Mouse (Mus musculus): ENCODE measurements at regions not wholly inside any gene's neighbourhood (a gene's known extent, or its start where the extent isn't known, plus 50 kb on each side); places are given as distances from the start of the nearest gene placed in this dataset.

GRCm38 (mm10) chr6:116896132-116896630, 179.5 kb upstream of the Tmem72 start:
- Histone ChIP-seq H3K9me3 (ENCODE audit: low read length) (no peaks in the 10 kb centered on the region), H3K4me1 (ENCODE audit: insufficient read depth, low read length) (no peaks in the 10 kb centered on the region; the same call in 1 of the 2 replicates), H3K9ac (replicated peaks; ENCODE audit: low read length) (no peak overlapping the region), H3K4me2 (replicated peaks; ENCODE audit: low read depth, low read length) (no peak overlapping the region), H3K36me3 (ENCODE audit: insufficient read depth, low read length) (no peaks in the 10 kb centered on the region), H3K27me3 (ENCODE audit: insufficient read depth, low read length) (no peaks in the 10 kb centered on the region), H3K27ac (ENCODE audit: low read length) (no peak overlapping the region), H3K4me3 (ENCODE audit: low read length) (no peak overlapping the region)
- 77% methylated on average over 4 of the region's 4 CpGs for WGBS
- ATAC-seq (ENCODE audit: low FRiP score, low TSS enrichment) = no peak

- no peaks in the 10 kb centered on the region for H3K36me3 ChIP-seq (ENCODE audit: insufficient read depth, low read length)
- no peaks in the 10 kb centered on the region for H3K4me1 ChIP-seq (ENCODE audit: insufficient read depth, low read length)
- no peak overlapping the region for H3K9ac ChIP-seq (replicated peaks; ENCODE audit: low read length)
- 40% methylated on average over 1 of the region's 1 CpGs for WGBS
- H3K9me3 ChIP-seq (ENCODE audit: low read length) = no peaks in the 10 kb centered on the region
- no peak for ATAC-seq (ENCODE audit: low FRiP score, low TSS enrichment)
- no peaks in the 10 kb centered on the region for H3K27me3 ChIP-seq (ENCODE audit: insufficient read depth, low read length)
- H3K4me3 ChIP-seq (ENCODE audit: low read length) = no peak overlapping the region
- H3K27ac ChIP-seq (ENCODE audit: low read length) = no peak overlapping the region
- no peak overlapping the region for H3K4me2 ChIP-seq (replicated peaks; ENCODE audit: low read depth, low read length)
These were observed 185.1 kb upstream of the Tmem72 start for GRCm38 (mm10) chr6:116901816-116902215.

DNA sequence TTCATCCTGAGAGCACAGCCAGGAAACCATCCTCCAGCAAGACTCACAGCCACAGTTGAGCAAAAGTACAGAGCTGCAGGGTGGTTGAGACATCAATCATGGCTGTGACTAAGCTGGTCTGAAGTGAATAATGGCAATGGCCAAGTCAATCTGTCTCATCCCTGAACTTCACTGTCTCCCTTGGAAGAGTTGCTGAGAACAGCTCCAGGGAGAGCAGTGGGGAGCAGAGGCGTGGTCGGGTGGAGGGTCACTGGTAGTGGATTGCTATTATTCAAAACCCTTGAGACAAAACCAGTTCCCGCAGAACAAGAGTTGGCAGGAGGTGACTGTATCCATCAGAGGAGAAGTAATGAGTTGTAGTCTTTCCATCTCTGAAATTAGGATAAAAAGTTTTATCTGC, 185.7 kb upstream of the Tmem72 start:
- Histone ChIP-seq H3K27me3 (ENCODE audit: insufficient read depth, low read length) (no peaks in the 10 kb centered on the region), H3K4me3 (ENCODE audit: low read length) (no peak overlapping the region), H3K36me3 (ENCODE audit: insufficient read depth, low read length) (no peaks in the 10 kb centered on the region), H3K27ac (ENCODE audit: low read length) (no peak overlapping the region), H3K9me3 (ENCODE audit: low read length) (no peaks in the 10 kb centered on the region), H3K4me2 (replicated peaks; ENCODE audit: low read depth, low read length) (no peak overlapping the region), H3K4me1 (ENCODE audit: insufficient read depth, low read length) (no peaks in the 10 kb centered on the region), H3K9ac (replicated peaks; ENCODE audit: low read length) (no peak overlapping the region)
- no peak for ATAC-seq (ENCODE audit: low FRiP score, low TSS enrichment)
- WGBS = 61% methylated on average over 3 of the region's 3 CpGs

- no peaks in the 10 kb centered on the region for H3K4me1 ChIP-seq (ENCODE audit: insufficient read depth, low read length)
- H3K36me3 ChIP-seq (ENCODE audit: insufficient read depth, low read length) = no peaks in the 10 kb centered on the region
- no peak overlapping the region for H3K9ac ChIP-seq (replicated peaks; ENCODE audit: low read length)
- H3K4me3 ChIP-seq (ENCODE audit: low read length) = no peak overlapping the region
- no peak for ATAC-seq (ENCODE audit: low FRiP score, low TSS enrichment)
- H3K27me3 ChIP-seq (ENCODE audit: insufficient read depth, low read length) = no peaks in the 10 kb centered on the region
- no peak overlapping the region for H3K4me2 ChIP-seq (replicated peaks; ENCODE audit: low read depth, low read length)
- H3K27ac ChIP-seq (ENCODE audit: low read length) = no peak overlapping the region
- 78% methylated on average over 7 of the region's 7 CpGs for WGBS
- no peaks in the 10 kb centered on the region for H3K9me3 ChIP-seq (ENCODE audit: low read length)
These were observed 189.9 kb upstream of the Tmem72 start for GRCm38 (mm10) chr6:116906426-116907172.

DNA sequence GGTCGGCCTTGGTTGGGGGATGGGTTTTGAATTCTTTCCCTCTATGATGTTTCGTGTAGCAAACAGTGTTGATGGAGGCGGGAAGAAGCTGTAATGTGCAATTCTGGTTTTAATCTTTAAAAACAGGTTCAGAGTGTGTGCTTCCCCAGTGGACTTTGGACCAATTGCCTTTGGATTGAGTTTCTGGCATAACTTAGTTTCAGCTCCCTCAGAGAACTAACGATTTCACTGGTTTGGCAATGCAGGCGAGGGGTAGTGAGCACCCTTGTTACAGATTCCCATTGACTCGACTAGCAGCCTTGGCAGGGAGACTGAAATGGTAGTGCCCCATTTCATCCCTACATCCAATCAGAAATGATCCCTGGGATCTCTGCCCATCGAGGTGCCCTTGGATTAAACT, 193.9 kb upstream of the Tmem72 start:
- Histone ChIP-seq H3K27ac (ENCODE audit: low read length) (no peak overlapping the region), H3K27me3 (ENCODE audit: insufficient read depth, low read length) (no peaks in the 10 kb centered on the region), H3K36me3 (ENCODE audit: insufficient read depth, low read length) (no peaks in the 10 kb centered on the region), H3K9me3 (ENCODE audit: low read length) (peaks cover 5% of the 10 kb centered on the region; the same call in 1 of the 2 replicates), H3K4me2 (replicated peaks; ENCODE audit: low read depth, low read length) (no peak overlapping the region), H3K4me1 (ENCODE audit: insufficient read depth, low read length) (no peaks in the 10 kb centered on the region), H3K9ac (replicated peaks; ENCODE audit: low read length) (no peak overlapping the region), H3K4me3 (ENCODE audit: low read length) (no peak overlapping the region)
- ATAC-seq (ENCODE audit: low FRiP score, low TSS enrichment) = no peak
- WGBS = 89% methylated on average over 7 of the region's 7 CpGs

GRCm38 (mm10) chr6:116912161-116912560, 195.4 kb upstream of the Tmem72 start:
- Histone ChIP-seq H3K9me3 (ENCODE audit: low read length) (peaks cover 5% of the 10 kb centered on the region; the same call in 1 of the 2 replicates), H3K4me1 (ENCODE audit: insufficient read depth, low read length) (no peaks in the 10 kb centered on the region), H3K4me2 (replicated peaks; ENCODE audit: low read depth, low read length) (no peak overlapping the region), H3K36me3 (ENCODE audit: insufficient read depth, low read length) (no peaks in the 10 kb centered on the region), H3K9ac (replicated peaks; ENCODE audit: low read length) (no peak overlapping the region), H3K27ac (ENCODE audit: low read length) (no peak overlapping the region), H3K27me3 (ENCODE audit: insufficient read depth, low read length) (no peaks in the 10 kb centered on the region), H3K4me3 (ENCODE audit: low read length) (no peak overlapping the region)
- no peak for ATAC-seq (ENCODE audit: low FRiP score, low TSS enrichment)
- WGBS = 39% methylated on average over 3 of the region's 3 CpGs

DNA sequence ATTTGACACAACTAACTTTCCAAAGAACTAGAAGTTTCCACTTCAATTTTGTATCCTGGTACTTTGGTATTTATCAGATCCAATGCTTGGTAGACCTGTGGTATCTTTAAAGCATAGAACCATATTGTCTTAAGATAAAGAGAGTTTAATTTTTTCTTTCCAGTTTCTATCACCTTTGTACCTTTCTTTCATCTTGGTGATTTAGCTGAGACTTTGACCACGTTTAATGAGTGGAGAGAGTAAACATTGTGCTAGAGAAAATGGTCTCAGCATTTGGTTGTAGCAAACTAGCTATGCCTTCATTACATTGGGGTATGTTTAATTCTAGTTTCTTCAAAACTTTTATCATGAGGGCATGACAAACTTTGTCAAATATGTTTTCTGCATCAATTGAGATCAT, 197.4 kb upstream of the Tmem72 start:
- Histone ChIP-seq H3K27me3 (ENCODE audit: insufficient read depth, low read length) (no peaks in the 10 kb centered on the region), H3K4me3 (ENCODE audit: low read length) (no peak overlapping the region), H3K36me3 (ENCODE audit: insufficient read depth, low read length) (no peaks in the 10 kb centered on the region), H3K27ac (ENCODE audit: low read length) (no peak overlapping the region), H3K9me3 (ENCODE audit: low read length) (peaks cover 5% of the 10 kb centered on the region; the same call in 1 of the 2 replicates), H3K9ac (replicated peaks; ENCODE audit: low read length) (no peak overlapping the region), H3K4me1 (ENCODE audit: insufficient read depth, low read length) (no peaks in the 10 kb centered on the region), H3K4me2 (replicated peaks; ENCODE audit: low read depth, low read length) (no peak overlapping the region)
- WGBS = 49% methylated on average over 1 of the region's 1 CpGs
- no peak for ATAC-seq (ENCODE audit: low FRiP score, low TSS enrichment)

DNA sequence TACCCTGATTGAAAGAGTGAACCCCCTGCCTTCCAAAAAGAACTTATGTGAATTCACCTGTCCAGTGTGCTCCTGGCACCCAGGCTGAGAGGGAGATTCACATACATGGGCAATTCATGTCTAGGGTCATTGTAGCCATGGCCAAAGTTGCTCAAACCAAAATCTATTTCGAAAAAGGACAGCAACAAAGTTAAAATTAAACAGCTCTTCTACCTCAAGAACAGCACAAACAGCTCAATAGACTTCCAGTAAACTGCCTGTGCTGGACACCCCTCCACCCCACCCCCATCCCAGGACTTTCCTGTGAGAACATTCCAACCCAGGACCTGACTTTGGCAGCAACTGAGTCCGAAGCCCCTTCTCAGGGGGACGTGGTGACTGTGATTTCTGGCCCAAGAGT, 218.3 kb upstream of the Tmem72 start:
- no peak for ATAC-seq (ENCODE audit: low FRiP score, low TSS enrichment)
- Histone ChIP-seq H3K4me3 (ENCODE audit: low read length) (no peak overlapping the region), H3K4me2 (replicated peaks; ENCODE audit: low read depth, low read length) (no peak overlapping the region), H3K36me3 (ENCODE audit: insufficient read depth, low read length) (no peaks in the 10 kb centered on the region), H3K27me3 (ENCODE audit: insufficient read depth, low read length) (no peaks in the 10 kb centered on the region), H3K9ac (replicated peaks; ENCODE audit: low read length) (no peak overlapping the region), H3K27ac (ENCODE audit: low read length) (no peak overlapping the region), H3K9me3 (ENCODE audit: low read length) (no peaks in the 10 kb centered on the region), H3K4me1 (ENCODE audit: insufficient read depth, low read length) (no peaks in the 10 kb centered on the region)
- WGBS = 82% methylated on average over 3 of the region's 3 CpGs

GRCm38 (mm10) chr6:116941576-116941975, 224.9 kb upstream of the Tmem72 start:
- no peak overlapping the region for H3K9ac ChIP-seq (replicated peaks; ENCODE audit: low read length)
- no peaks in the 10 kb centered on the region for H3K9me3 ChIP-seq (ENCODE audit: low read length)
- 35% methylated on average over 9 of the region's 9 CpGs for WGBS
- H3K27ac ChIP-seq (ENCODE audit: low read length) = no peak overlapping the region
- no peak overlapping the region for H3K4me2 ChIP-seq (replicated peaks; ENCODE audit: low read depth, low read length)
- no peak overlapping the region for H3K4me3 ChIP-seq (ENCODE audit: low read length)
- no peaks in the 10 kb centered on the region for H3K36me3 ChIP-seq (ENCODE audit: insufficient read depth, low read length)
- H3K4me1 ChIP-seq (ENCODE audit: insufficient read depth, low read length) = 0 out of 2 replicates have a peak, but pooled peaks cover 3% of the 10 kb centered on the region
- no peaks in the 10 kb centered on the region for H3K27me3 ChIP-seq (ENCODE audit: insufficient read depth, low read length)
- ATAC-seq (ENCODE audit: low FRiP score, low TSS enrichment) = no peak

DNA sequence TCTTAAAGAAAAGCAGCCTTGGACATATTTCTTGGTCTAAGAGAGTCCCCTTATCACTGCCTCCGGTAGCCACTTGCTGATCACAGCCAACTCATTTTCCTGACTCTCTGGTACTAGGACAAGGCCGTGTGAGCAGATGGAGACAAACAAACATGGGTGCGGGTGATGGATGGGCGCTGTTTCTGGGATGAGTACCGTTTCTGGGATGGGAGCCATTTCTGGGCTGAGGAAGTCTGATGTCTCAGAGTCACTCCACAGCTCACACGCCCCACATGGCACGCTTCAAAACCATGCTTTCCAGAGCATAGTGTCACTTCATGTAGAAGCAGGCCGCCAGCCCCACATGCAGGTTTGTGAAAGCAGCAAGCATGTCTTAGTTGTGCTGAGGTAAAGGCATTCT, 225.6 kb upstream of the Cxcl12 start:
- H3K27me3 ChIP-seq (ENCODE audit: insufficient read depth, low read length) = no peaks in the 10 kb centered on the region
- 86% methylated on average over 8 of the region's 8 CpGs for WGBS
- no peaks in the 10 kb centered on the region for H3K9me3 ChIP-seq (ENCODE audit: low read length)
- no peaks in the 10 kb centered on the region for H3K36me3 ChIP-seq (ENCODE audit: insufficient read depth, low read length)
- no peak overlapping the region for H3K4me2 ChIP-seq (replicated peaks; ENCODE audit: low read depth, low read length)
- H3K9ac ChIP-seq (replicated peaks; ENCODE audit: low read length) = no peak overlapping the region
- no peak overlapping the region for H3K4me3 ChIP-seq (ENCODE audit: low read length)
- H3K27ac ChIP-seq (ENCODE audit: low read length) = no peak overlapping the region
- ATAC-seq (ENCODE audit: low FRiP score, low TSS enrichment) = no peak
- 0 out of 2 replicates have a peak, but pooled peaks cover 3% of the 10 kb centered on the region for H3K4me1 ChIP-seq (ENCODE audit: insufficient read depth, low read length)

Data from kidney, embryonic 16.5 days (tissue).